Mouse (Mus musculus): ENCODE measurements around the gene Actn3.
"Not testable (repeated sequence)": the region's sequence is repeated elsewhere in the genome, so short reads cannot be mapped to it uniquely, and the experiment has no call there.

Gene Actn3

GRCm38 (mm10) chr19:4877785-4878184 is at the start of gene Actn3:
Gene Actn3 (minus strand): TSS chr19:4877909.
- DNase-seq = no peak

- no peak for DNase-seq
These were observed 47.6 kb upstream of the Actn3 start for GRCm38 (mm10) chr19:4925121-4925860.

GRCm38 (mm10) chr19:4919652-4920051 is 41.9 kb upstream of the Actn3 start:
- DNase-seq = no peak

- no peak for DNase-seq
These were observed 39.1 kb upstream of the Actn3 start for GRCm38 (mm10) chr19:4916827-4917226.

- no peak for DNase-seq
These were observed 38.4 kb upstream of the Actn3 start for GRCm38 (mm10) chr19:4915924-4916603.

GRCm38 (mm10) chr19:4909376-4909775 is 31.7 kb upstream of the Actn3 start:
- no peak for DNase-seq

- DNase-seq = peak; percentile 55 to 72
These were observed 30.4 kb upstream of the Actn3 start for GRCm38 (mm10) chr19:4908107-4908506.

GRCm38 (mm10) chr19:4905979-4906794 is 28.5 kb upstream of the Actn3 start, which contains the start of gene Bbs1:
Gene Bbs1 (minus strand): TSS chr19:4906628.
- peak; percentile 90 for DNase-seq

GRCm38 (mm10) chr19:4899888-4900287 is 22.2 kb upstream of the Actn3 start:
- DNase-seq = no peak

GRCm38 (mm10) chr19:4898972-4899371 is 21.3 kb upstream of the Actn3 start:
- no peak for DNase-seq

GRCm38 (mm10) chr19:4896780-4897520 is 19.2 kb upstream of the Actn3 start:
- DNase-seq = no peak

- no peak for DNase-seq
These were observed 14.1 kb upstream of the Actn3 start for GRCm38 (mm10) chr19:4891798-4892197.

GRCm38 (mm10) chr19:4889791-4890190 is 12.1 kb upstream of the Actn3 start:
- DNase-seq = no peak

- DNase-seq = no peak
These were observed 6.3 kb upstream of the Actn3 start for GRCm38 (mm10) chr19:4883961-4884360.

- no peak for DNase-seq
These were observed 1.6 kb upstream of the Actn3 start for GRCm38 (mm10) chr19:4879324-4879703.

- DNase-seq = peak; percentile 99
These were observed 955 bp upstream of the Actn3 start, which contains the start of gene Zdhhc24 for GRCm38 (mm10) chr19:4878405-4879323. Gene Zdhhc24 (plus strand): TSS chr19:4878668.

- DNase-seq = no peak
These were observed 954 bp downstream of the Actn3 start for GRCm38 (mm10) chr19:4876755-4877154.

GRCm38 (mm10) chr19:4876241-4876640 is 1.5 kb downstream of the Actn3 start:
- DNase-seq = no peak

GRCm38 (mm10) chr19:4874613-4875012 is 3.1 kb downstream of the Actn3 start:
- DNase-seq = not testable (repeated sequence)

- DNase-seq = peak; percentile 61 to 64
These were observed 12.6 kb downstream of the Actn3 start for GRCm38 (mm10) chr19:4865147-4865546.

- peak; percentile 67 to 76 for DNase-seq
These were observed 14.7 kb downstream of the Actn3 start for GRCm38 (mm10) chr19:4863048-4863447.

Data from cerebellum, postnatal 10 days (tissue).